Mouse (Mus musculus) erythroblast, embryonic 14.5 days (primary cell): ENCODE data around the gene Dop1b.
"Not testable (repeated sequence)": the region's sequence is repeated elsewhere in the genome, so short reads cannot be mapped to it uniquely, and the experiment has no call there.

Experiments
- GATA1 ChIP-seq: IDR thresholded peaks from 2 replicates; pipeline ENCODE4 v1.6.1; 2012; ENCODE audit warnings: low read length, inconsistent platforms, mixed read lengths
- TAL1 ChIP-seq: IDR thresholded peaks from 3 replicates; pipeline ENCODE4 v1.6.1; 2012; ENCODE audit warnings: low read length, inconsistent platforms, mixed read lengths

GRCm38 (mm10) chr16:93826478-93826877 is 114.8 kb downstream of the Dop1b start:
- not testable (repeated sequence) for TF ChIP-seq TAL1, GATA1
